Mouse (Mus musculus) small intestine, adult 2 months (tissue): ENCODE measurements at regions not wholly inside any gene's neighbourhood (a gene's known extent, or its start where the extent isn't known, plus 50 kb on each side); places are given as distances from the start of the nearest gene placed in this dataset.

Source experiments
- CTCF ChIP-seq: fragments of 200-500 bp; IDR thresholded peaks from 2 replicates; pipeline ENCODE4 v1.5.1; 2012; ENCODE audit warnings: low read depth, mild to moderate bottlenecking, control low read depth, inconsistent platforms, low read length, moderate library complexity, mixed read lengths; ENCODE audit not compliant: insufficient replicate concordance, insufficient read length; ENCODE audit errors: extremely low read depth
- POLR2A ChIP-seq: fragments of 200-500 bp; IDR thresholded peaks from 2 replicates; pipeline ENCODE4 v1.6.1; 2012; ENCODE audit warnings: low read depth, mild to moderate bottlenecking, control low read depth, inconsistent platforms, low read length, moderate library complexity

- TF ChIP-seq CTCF, result no peak
- TF ChIP-seq POLR2A, result no peak
Observed at GRCm38 (mm10) chr2:166409391-166409790, 253.9 kb upstream of the Sulf2 start.
